Mouse (Mus musculus): Measurements from ENCODE around the gene Sar1a. TPM values are rescaled to one million over a fixed set of nuclear protein-coding genes. Genes with fewer than 3 reads are reported as not detected.

The Sar1a gene
- polyA plus RNA-seq, 1 experiment from 2014 or later, result 225 TPM

Other genes with a start within 250 kb of the Sar1a start
- 98.9 and 104 TPM in 2 replicates for gene Eif4ebp2, start 227.6 kb upstream of the Sar1a start, polyA plus RNA-seq (2016; fragmentation: Nextera tagmentation; extraction: Ambion mirVana)
- 9.7 and 9.9 TPM in 2 replicates for gene Lrrc20, start 204.5 kb upstream of the Sar1a start, polyA plus RNA-seq (2016; fragmentation: Nextera tagmentation; extraction: Ambion mirVana)
- gene Npffr1, start 84.8 kb upstream of the Sar1a start, polyA plus RNA-seq (2016; fragmentation: Nextera tagmentation; extraction: Ambion mirVana), result 0.05 and 0.07 TPM in 2 replicates
- gene Ppa1, start 31.7 kb upstream of the Sar1a start, polyA plus RNA-seq (2016; fragmentation: Nextera tagmentation; extraction: Ambion mirVana), result 392 and 395 TPM in 2 replicates
- gene Tysnd1, start 15.2 kb downstream of the Sar1a start, polyA plus RNA-seq (2016; fragmentation: Nextera tagmentation; extraction: Ambion mirVana), result 25.5 and 26.3 TPM in 2 replicates
- gene Aifm2, start 35.0 kb downstream of the Sar1a start, polyA plus RNA-seq (2016; fragmentation: Nextera tagmentation; extraction: Ambion mirVana), result 8.9 and 9.2 TPM in 2 replicates
- 327 and 330 TPM in 2 replicates for gene H2afy2, start 103.8 kb downstream of the Sar1a start, polyA plus RNA-seq (2016; fragmentation: Nextera tagmentation; extraction: Ambion mirVana)